Mouse (Mus musculus) lung, postnatal 14 days (tissue): Measurements from ENCODE around the gene Fndc7.
"Not testable (repeated sequence)": the region's sequence is repeated elsewhere in the genome, so short reads cannot be mapped to it uniquely, and the experiment has no call there.

Experiments
- DNase-seq: peaks from one replicate; pipeline ENCODE4 v3.0.0; 2021

Fndc7 gene

DNA sequence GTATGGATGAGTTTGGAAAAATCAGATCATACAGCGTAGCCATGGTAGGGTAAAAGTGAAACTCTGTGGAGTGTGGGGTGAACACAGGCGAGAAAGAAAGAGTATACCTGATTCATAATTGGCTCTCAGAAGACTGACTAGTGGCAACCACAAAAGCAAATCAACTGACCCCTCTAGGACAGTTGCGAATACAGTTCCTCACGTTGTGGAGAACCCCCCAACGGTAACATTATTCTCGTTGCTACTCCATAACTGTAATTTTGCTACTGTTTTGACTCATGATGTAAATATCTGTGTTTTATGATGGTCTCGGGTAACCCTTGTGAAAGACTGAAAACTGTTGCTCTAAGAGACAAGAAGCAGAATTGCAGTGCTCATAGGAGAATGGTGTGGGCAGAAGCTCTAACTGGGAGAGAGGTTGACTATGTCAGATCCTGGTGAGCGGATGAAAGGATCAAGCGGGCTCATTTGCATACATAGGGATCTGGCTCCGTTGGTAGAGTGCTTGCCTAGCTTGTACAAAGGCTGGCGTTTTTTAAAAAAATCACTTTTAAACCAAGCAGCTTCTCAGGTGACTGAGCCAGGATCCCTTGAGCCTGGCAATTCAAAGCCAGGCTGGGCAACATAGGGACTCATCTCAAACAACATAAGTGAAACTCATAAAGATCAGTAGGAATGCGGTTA lies 2.7 kb downstream of the Fndc7 start:
- DNase-seq, result no peak

DNA sequence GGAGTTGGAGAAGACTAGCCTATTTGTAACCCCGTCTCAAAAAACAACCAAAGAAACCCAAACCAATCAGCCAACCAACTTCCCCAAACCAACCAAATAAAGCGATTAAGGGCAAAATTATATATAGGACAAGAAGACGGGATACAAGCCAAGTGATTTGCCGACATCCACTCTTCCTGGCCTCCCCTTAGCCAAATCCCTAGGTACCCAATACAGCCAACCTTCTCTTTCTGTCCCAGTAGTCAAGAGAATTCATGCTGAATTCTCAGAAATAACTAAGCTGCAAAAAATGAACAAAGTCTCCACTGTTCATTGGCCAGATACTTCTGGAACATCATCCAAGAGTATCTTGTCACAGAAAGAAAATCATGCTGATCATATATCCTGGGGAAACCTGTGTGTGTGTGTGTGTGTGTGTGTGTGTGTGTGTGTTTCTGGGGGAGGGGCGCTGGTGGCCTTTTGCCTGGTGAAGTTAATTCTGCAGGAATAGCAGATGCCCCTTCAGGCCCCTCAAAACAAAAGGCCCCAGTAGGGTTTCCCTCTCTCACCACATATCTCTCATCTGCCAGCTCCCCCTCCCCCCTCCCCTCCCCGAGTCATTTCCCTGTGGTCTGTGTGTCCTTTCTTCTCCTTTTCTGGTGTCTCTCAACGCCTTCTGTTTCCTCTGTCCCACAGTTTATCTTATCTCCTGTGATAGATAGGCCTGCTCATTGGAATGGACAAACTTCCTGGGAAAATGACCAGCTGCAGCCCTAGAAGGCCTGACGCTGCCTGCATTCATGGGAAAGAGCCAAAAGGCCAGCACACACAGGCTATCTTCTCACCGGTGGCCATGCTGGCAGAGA lies 3.9 kb downstream of the Fndc7 start:
- DNase-seq, result peak; percentile 34

DNA sequence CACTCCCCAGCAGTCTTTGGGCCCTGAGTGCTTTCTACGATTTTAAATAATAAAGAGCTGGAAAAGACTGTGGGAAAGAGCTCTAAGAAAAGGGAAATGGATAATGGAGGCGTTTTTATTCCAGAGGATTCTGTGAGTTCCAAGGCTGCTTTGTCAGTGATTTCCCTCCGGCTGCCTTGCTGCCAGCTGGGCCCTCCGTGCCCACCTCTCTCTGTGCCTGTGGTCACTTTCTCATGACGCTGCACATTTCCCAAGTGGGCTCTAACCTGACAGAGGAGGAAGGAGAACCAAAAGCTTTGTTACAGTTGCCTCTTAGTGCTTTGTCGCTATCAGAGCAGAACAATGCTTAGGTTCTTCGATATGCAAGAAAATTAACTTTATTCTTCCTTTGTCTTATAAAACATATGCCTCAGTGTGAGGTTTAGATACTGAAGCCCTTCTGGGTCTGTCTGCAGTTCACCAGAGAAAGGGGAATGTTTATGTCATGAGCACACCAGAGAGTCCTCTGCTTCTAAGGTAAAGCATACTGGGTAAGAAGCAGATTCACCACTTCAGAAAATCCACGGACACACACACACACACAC lies 5.0 kb downstream of the Fndc7 start:
- no peak for DNase-seq

DNA sequence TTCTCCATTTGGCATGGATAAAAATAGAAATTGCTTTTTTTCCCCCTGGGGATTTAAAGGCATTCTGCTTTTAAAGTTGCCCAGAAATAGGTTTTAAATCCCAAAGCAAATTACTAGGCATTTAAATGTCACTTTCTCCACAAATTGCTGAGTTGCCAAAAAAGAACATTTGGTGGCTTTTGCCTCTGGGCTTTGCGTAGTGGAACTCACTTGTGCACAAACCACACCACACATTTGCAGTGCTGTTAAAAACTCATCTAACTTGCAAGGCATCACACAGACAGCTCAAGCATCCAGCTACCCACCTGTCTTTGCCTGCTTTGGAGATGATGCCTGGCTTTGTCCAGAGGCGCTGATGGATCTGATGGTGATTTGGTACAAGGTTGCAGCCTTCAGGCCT lies 6.7 kb downstream of the Fndc7 start:
- DNase-seq, result no peak

- DNase-seq, result not testable (repeated sequence)
Measured at GRCm38 (mm10) chr3:108881873-108882272, 7.9 kb downstream of the Fndc7 start.

GRCm38 (mm10) chr3:108880544-108881507 lies 9.0 kb downstream of the Fndc7 start:
- peak; percentile 25 for DNase-seq

DNA sequence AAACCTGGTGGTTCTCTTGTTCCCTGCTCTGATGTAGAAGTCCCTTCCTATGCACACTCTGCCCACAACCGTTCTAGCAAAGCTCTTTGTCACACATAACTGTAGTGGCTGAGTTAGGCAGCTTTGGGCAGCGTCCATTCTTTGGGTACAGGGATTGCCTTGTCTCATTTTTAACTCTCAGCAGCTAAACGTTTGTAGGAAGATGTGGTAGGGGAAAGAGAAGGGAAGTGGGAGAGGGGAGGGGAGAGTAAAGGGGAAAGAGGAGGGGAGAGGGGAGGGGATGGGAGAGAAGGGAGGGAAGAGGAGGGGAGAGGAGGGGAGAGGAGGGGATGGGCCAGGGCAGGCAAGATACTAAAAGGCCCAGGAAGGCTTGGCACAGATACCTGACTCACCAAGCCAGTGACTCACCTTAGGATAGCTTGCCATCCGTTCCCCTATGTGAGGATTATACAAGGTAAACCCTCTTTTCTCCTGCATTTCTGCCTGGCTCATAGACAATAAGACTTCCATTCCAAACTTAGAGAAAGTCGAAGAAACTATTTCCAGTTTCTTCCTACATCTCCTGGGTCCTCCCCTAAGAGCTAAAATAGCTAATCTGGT lies 9.9 kb downstream of the Fndc7 start:
- DNase-seq, result no peak

DNA sequence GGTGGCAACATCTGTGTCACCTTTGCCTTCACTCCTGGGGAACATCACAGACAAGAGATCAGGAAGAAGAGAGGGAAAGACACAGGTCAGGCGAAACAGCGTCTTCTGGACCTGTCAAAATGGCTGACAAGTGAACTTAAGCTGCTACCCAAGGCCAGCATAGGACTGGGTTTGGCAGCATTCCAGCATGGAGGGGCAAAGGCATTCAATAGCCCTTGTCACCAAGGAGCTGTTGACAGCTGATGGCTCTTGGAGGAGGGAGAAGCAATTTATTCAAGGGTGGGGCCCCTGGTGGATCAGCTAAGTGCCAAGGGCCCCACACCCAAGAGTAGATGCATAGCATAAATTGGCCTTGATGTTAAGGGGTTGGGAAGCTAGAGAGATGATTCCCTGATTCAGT lies 10.7 kb downstream of the Fndc7 start:
- peak; percentile 30 for DNase-seq

DNA sequence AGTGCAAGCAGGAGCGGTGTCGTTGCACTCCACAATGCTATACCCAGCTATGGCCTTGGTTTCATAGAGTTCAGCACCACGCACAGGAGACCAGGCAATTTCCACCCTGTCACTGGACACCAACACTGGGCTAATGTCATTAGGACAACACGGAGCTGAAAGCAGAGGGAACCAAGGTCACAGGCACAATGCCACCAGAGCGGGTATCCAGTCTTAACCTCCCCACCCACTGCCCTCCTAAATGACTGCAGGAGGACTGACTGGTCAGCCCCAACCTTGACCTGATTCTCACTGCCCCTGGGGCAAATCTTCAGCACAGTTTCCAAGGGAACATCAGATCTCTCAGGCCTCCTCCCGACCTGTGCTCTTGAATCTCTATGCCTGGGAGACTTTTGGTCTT lies 19.2 kb downstream of the Fndc7 start:
- no peak for DNase-seq

DNA sequence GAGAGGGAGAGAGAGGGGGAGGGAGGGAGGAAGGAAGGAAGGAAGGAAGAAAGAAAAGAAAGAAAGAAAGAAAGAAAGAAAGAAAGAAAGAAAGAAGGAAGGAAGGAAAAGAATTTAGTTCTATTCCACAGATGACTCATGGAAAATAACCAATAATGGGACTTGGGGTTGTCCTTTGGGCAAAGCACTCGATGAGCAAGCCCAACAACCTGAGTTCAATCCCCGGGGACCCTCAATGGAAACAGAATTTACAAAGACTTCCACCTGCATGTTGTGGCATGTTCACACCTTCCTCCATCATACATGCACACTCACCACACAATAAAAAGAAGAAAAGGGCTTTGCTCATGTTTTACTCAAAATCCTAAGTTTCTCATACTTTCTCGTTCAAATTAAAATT lies 22.4 kb downstream of the Fndc7 start:
- no peak for DNase-seq

DNA sequence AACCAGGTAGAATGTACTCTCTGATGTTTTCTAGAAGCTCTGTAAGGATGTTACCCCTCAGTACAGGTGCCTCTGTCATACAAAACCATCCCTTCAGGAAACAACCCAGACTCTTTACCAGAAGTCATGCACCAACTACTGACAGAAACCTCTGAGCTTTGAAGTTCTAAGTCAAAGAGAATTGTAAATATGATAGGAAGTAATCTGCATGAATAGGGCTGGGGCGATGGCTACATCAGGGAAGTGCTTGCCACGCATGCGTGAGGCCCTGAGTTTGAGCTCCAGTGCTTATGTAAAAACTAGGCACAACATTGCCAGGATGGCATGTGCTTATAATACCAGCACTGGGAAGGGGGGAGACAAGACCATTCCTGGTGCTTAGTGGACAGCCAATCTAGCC lies 24.1 kb downstream of the Fndc7 start:
- no peak for DNase-seq

DNA sequence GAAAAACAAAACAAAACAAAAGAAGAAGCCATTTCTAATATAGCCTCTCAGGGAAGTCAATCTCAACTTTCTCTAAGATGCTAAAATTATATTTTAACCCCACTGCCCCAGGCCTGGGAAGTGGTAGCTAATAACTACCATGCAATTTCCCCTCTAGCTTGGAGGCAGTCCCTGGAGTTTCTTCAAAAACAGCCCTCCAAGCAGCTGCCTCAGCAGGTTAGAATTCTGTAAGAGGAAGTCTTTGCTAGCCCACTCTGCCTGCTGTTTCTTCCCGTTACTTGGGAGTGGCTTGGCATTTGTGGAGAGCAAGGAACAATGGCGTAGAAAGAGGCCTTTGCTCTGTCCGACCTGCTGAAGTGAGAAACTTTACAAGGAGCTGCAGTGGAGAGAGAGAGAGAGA lies 24.7 kb downstream of the Fndc7 start:
- DNase-seq, result no peak

DNA sequence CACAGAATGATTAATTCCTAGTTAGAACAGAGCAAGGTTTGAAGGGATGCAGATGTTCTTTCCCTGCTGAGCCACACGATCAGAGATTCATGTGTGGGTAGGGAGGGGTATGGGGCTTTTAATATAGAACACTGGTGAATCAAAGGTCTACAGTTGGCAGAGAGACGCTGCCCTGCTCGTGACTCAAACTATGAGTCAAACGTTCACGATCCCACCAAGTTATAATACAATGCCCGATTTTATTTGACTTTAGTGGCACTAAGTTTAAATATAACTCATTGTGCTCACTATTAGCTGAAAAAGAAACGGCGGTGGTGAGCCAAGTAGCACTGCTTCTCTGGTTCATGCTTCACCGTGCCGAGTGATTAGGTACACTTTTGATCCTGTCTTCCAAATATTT lies 26.7 kb downstream of the Fndc7 start:
- DNase-seq, result no peak

GRCm38 (mm10) chr3:108862282-108862681 lies 27.5 kb downstream of the Fndc7 start:
- DNase-seq, result not testable (repeated sequence)

DNA sequence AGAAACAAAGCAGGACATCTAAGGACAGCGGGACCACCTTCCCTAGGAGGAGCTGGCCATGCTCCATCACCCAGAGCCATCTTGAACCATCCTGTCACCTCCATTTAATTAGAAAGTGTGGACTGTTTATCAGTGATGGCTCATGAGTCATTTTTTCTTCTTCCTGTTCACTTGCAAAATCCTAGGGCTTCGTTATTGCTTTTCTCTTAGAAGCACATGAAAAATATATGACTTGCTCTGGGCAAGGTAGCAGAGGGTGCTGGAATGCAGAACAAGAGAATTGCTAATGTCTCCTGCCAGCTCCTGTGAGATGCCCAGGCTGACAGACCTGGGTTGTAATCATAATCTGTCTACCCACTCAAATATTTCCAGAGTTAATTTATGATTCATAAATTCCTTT lies 29.0 kb downstream of the Fndc7 start:
- no peak for DNase-seq

- peak; percentile 70 for DNase-seq
Measured at GRCm38 (mm10) chr3:108858231-108858770, 31.5 kb downstream of the Fndc7 start.

DNA sequence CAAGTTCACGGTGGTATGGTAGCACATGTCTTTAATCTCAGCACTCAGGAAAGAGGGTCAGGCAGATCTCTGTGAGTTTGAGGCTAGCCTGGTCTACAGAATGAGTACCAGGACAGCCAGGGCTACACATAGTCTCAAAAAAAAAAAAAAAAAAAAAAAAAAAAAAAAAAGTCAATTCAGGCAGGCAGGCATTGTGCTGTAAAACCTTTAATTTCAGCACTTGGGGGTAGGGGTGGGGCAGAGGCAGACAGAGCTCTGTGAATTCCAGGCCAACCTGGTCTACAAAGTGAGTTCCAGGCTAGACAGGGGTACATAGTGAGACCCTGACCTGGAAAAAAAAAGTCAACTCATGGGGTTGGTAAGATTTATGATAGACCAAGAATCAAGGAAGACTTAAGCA lies 32.1 kb downstream of the Fndc7 start:
- no peak for DNase-seq

DNA sequence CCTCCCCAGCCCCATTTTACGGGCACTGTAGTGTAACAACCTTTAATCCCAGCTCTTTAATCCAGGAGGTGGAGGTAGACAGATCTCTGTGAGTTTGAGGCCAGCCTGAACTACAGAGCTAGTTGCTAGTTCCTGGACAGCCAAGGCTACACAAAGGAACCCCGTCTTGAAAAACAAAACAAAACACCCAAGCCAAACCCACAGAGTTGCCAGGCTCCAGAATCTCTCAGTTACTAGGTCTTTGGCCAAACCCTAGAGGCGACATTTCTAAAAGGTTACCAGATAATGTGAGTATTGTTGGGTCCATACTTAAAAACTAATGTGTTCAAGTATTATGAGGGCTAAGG lies 32.7 kb downstream of the Fndc7 start:
- no peak for DNase-seq

DNA sequence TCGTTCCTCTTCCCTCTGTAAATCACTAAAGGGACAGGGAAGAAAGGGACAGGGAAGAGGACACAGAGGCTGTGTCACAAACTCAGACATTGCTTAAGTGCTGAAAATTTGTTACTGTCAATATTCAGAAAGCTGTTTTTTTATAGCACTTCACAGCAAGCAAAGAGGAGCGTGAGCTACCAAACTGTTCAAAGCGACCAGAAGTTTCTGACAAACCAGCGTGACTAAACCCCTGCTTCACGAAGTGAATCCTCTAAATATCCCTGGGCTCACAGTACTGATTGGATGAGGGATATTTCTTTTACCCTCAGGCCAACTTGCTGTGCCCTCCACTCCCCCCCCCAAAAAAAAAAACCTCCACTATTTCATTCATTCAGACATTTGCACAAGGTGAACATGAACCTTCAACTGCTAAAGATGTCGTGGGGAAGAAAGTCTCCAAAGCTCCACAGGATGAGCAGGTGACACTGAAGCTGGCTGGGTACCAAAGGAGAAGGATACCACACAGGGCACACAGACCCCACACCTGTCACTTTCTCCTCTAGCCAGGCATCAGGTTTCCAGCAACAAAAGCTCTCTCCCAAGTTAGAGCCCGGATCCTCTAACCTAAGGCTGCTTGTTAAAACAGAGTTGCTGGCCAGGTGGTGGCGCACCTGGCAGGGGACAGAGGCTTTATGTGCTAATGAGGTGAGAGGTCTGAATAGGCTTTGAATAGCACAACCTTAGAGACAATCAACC lies 33.3 kb downstream of the Fndc7 start:
- DNase-seq, result peak; percentile 61

GRCm38 (mm10) chr3:108855864-108856263 lies 33.9 kb downstream of the Fndc7 start:
- DNase-seq, result peak; percentile 69

DNA sequence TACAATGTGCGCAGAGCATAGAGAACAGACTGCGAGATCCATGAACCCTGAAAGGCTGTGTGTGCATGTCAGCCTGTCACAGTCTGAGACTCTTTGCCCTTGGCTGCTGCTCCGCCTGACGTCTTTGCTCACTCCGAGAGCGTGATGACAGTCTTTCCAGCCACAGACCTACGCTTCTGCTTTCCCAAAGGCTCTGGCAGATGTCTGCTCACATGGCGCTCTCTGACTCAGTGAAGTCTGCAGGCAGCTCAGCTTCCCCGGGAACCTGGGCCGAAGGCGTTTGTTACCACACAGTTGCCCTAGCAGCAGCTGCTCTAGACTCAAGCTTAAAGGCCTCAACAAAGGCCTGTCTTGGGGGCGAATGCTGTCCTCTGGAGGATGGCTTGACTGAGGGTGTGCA lies 34.4 kb downstream of the Fndc7 start:
- peak; percentile 48 for DNase-seq

DNA sequence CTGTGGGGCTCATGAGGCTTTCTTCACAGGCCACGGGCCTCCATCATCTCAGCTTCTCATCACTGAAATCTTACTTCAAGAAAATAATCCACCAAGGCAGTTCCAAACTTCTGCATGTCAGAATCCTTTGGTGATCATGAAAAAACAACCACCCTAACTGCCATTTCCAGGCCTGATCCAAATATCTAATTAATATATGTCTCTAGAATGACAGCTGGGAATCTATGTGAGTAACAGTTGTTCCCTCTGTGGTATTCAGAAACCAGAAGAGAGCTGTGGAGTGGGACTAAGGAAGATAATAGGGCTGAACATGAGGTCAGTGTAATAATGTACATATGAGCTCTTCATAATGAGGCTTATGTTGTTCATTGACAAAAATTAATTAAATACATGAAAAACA lies 36.5 kb downstream of the Fndc7 start:
- DNase-seq, result no peak
